Mouse (Mus musculus) testis, adult 2 months (tissue): ENCODE data around the gene Ccdc149.

Source experiments
- CTCF ChIP-seq: fragments of 200-500 bp; IDR thresholded peaks from 2 replicates; pipeline ENCODE4 v1.5.1; 2012; ENCODE audit warnings: low read depth, mild to moderate bottlenecking, inconsistent platforms, low read length, moderate library complexity; ENCODE audit not compliant: control insufficient read depth, insufficient read depth, insufficient replicate concordance
- POLR2A ChIP-seq: fragments of 200-500 bp; IDR thresholded peaks from 2 replicates; pipeline ENCODE4 v1.6.1; 2012; ENCODE audit warnings: low read depth, mild to moderate bottlenecking, inconsistent platforms, low read length, moderate library complexity; ENCODE audit not compliant: control insufficient read depth

GRCm38 (mm10) chr5:52487559-52488430, 16.5 kb upstream of the Ccdc149 start:
- no peak for TF ChIP-seq CTCF
- no peak for TF ChIP-seq POLR2A
